Mouse (Mus musculus): ENCODE measurements at regions not wholly inside any gene's neighbourhood (a gene's known extent, or its start where the extent isn't known, plus 50 kb on each side); places are given as distances from the start of the nearest gene placed in this dataset.

DNA sequence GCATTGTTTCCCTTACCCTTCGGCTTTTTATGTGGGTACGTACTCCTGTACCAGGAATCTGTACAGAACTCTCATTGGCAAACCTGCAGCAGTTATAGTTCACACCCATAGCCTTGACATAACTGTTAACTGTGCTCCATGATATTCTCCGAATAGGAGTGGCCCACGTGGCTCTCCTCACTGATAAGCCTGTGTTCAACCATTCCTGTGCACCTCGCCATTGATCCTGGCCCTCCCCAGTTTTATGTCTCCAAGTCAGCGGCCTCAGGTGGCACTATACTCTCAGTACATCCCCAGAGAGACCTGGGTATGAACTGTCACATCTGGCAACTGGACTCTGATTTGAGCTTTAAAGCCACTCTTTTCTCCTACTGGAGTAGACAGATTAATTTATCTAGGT is 324.5 kb upstream of the Mtpn start:
- TF ChIP-seq SMC3 (IDR thresholded peaks at IDR 0.05; ENCODE audit: low read depth, low read length), result no peak
- no peak for TF ChIP-seq ZC3H11A (IDR thresholded peaks at IDR 0.05; ENCODE audit: low read depth, low read length)
- no peak for TF ChIP-seq POLR2A (IDR thresholded peaks at IDR 0.05; ENCODE audit: control insufficient read depth in 1 of 2, insufficient read depth in 1 of 2, low read depth in 1 of 2, low read length in 2 of 2, poor library complexity in 1 of 2)
- no peak for TF ChIP-seq TBP (IDR thresholded peaks at IDR 0.05; ENCODE audit: low read depth, low read length)
- TF ChIP-seq EP300 (IDR thresholded peaks at IDR 0.05; ENCODE audit: low read depth in 1 of 2, low read length in 2 of 2), result no peak

Data from MEL (cell line).